Comparison of ENCODE assay signal across 9 mouse cellular contexts in the genomic region with DNA sequence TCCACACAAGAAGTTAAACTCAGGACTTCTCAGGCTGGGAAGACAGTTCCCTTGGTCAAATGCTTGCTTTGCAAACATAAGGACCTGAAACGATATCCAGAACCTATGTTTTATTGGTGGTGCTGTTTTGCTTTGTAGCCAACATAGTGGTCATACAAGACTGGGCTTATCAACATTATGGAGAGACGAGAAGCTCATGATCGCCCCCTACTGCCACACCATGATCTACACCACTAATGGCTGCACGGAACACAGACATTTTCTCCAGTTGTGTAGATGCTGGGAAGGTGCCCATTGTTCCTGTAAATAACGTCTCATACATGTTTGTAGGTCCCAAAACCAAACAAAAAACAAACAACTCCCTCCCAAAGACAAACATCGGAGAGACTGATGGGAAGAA. TPM values are rescaled to one million over a fixed set of nuclear protein-coding genes. Genes with fewer than 3 reads are reported as not detected.
DNase-seq lines count a peak whose midpoint lies in the region; ATAC-seq and TF ChIP-seq lines count a peak whose summit lies in the region.
"Had no signal": no experiment of that assay in that cellular context is flagged by ENCODE, and none has a peak within 500 bp of the region (broad histone marks: within the 10 kb centered on the region; RNA-seq: fewer than 3 reads in every experiment).

No protein-coding gene starts in this region.

- no peaks in the 10 kb centered on the region for H3K27me3 ChIP-seq in ES-Bruce4 (ENCODE audit: control insufficient read depth, insufficient read depth, low read length, poor library complexity, severe bottlenecking)
- no peaks in the 10 kb centered on the region for H3K27me3 ChIP-seq in hindbrain, embryonic 13.5 days
- H3K27me3 ChIP-seq: limb, embryonic 15.5 days had no signal

- H3K4me2 ChIP-seq in hindbrain, embryonic 13.5 days, result no peak overlapping the region
- H3K4me2 ChIP-seq: limb, embryonic 15.5 days had no signal

- ATAC-seq in hindbrain, embryonic 13.5 days (ENCODE audit: low FRiP score), result no peak

- peak; percentile 37 for TF ChIP-seq CTCF in ES-Bruce4 (IDR thresholded peaks at IDR 0.05; ENCODE audit: low read depth, low read length)
- TF ChIP-seq CTCF in bone marrow, adult 2 months (IDR thresholded peaks at IDR 0.05; ENCODE audit: control insufficient read depth, insufficient read depth, low read length), result peak; percentile 47; the same call in 1 of the 2 replicates

- TF ChIP-seq POLR2A in ES-Bruce4 (IDR thresholded peaks at IDR 0.05; ENCODE audit: insufficient read depth, low read length), result no peak
- TF ChIP-seq POLR2A in bone marrow, adult 2 months (IDR thresholded peaks at IDR 0.05; ENCODE audit: borderline replicate concordance, control insufficient read depth, low read depth, low read length), result no peak

- H3K9me3 ChIP-seq in ES-Bruce4 (replicated peaks; ENCODE audit: control insufficient read depth, insufficient read depth, low read length, poor library complexity, severe bottlenecking), result no peaks in the 10 kb centered on the region
- H3K9me3 ChIP-seq in hindbrain, embryonic 13.5 days, result no peaks in the 10 kb centered on the region
- H3K9me3 ChIP-seq: limb, embryonic 15.5 days had no signal

- H3K4me3 ChIP-seq in ES-Bruce4 (ENCODE audit: low read depth, low read length), result no peak overlapping the region
- H3K4me3 ChIP-seq in bone marrow, adult 2 months (replicated peaks; ENCODE audit: control insufficient read depth, low read depth, low read length), result no peak overlapping the region
- H3K4me3 ChIP-seq in hindbrain, embryonic 13.5 days, result no peak overlapping the region
- H3K4me3 ChIP-seq: limb, embryonic 15.5 days had no signal

- H3K27ac ChIP-seq in ES-Bruce4 (ENCODE audit: insufficient read depth, low read length), result no peak overlapping the region
- no peak overlapping the region for H3K27ac ChIP-seq in bone marrow, adult 2 months (ENCODE audit: control insufficient read depth, insufficient read depth, low read depth, low read length, poor library complexity)
- H3K27ac ChIP-seq in hindbrain, embryonic 13.5 days, result no peak overlapping the region
- H3K27ac ChIP-seq: limb, embryonic 15.5 days had no signal

- H3K36me3 ChIP-seq in ES-Bruce4 (ENCODE audit: control insufficient read depth, insufficient read depth, low read length, poor library complexity, severe bottlenecking), result no peaks in the 10 kb centered on the region
- no peaks in the 10 kb centered on the region for H3K36me3 ChIP-seq in hindbrain, embryonic 13.5 days
- H3K36me3 ChIP-seq: limb, embryonic 15.5 days had no signal

- H3K4me1 ChIP-seq in ES-Bruce4 (ENCODE audit: control insufficient read depth, insufficient read depth, low read length), result no peaks in the 10 kb centered on the region
- no peaks in the 10 kb centered on the region for H3K4me1 ChIP-seq in bone marrow, adult 2 months (ENCODE audit: control insufficient read depth, insufficient read depth, low read length)
- H3K4me1 ChIP-seq in hindbrain, embryonic 13.5 days (replicated peaks), result no peaks in the 10 kb centered on the region

- 43% methylated on average over 6 of the region's 6 CpGs for WGBS in bone marrow, adult 2 months
- WGBS in hindbrain, embryonic 13.5 days, result 69% methylated on average over 6 of the region's 6 CpGs

- DNase-seq in kidney, adult 8-10 months, result peak; percentile 22 to 39
- no peak for DNase-seq in kidney, postnatal 14 days
- DNase-seq in kidney, postnatal 10 days, result peak; percentile 51
- peak; percentile 19 to 30 for DNase-seq in thymus, postnatal 36 days
- no peak for DNase-seq in testis, postnatal 14 days (ENCODE audit: low spot score)

- H3K9ac ChIP-seq in ES-Bruce4 (ENCODE audit: low read depth, poor library complexity, severe bottlenecking), result no peak overlapping the region
- no peak overlapping the region for H3K9ac ChIP-seq in hindbrain, embryonic 13.5 days
- H3K9ac ChIP-seq: limb, embryonic 15.5 days had no signal

- no peak for TF ChIP-seq EP300 in ES-Bruce4 (IDR thresholded peaks at IDR 0.05; ENCODE audit: insufficient read depth, low read depth, low read length)

RNA-seq across cellular contexts. Expression of a gene that starts 23.0 kb away (rescaled TPM):
- polyA plus RNA-seq in ES-Bruce4 (2011; ENCODE audit: insufficient read depth, insufficient read length, low read depth, missing spikeins), result 0.85 and 1.6 TPM in 2 replicates
- polyA plus RNA-seq in bone marrow, adult 2 months (2011; ENCODE audit: insufficient read depth, insufficient read length, low replicate concordance, missing spikeins), result 2.0 and 3.3 TPM in 2 replicates
- 3.9 and 4.1 TPM in 2 replicates for polyA plus RNA-seq in hindbrain, embryonic 13.5 days (2015; fragmentation: Nextera tagmentation; extraction: Ambion mirVana)

RNA-seq across cellular contexts. Expression of a gene that starts 52.2 kb away (rescaled TPM):
- polyA plus RNA-seq in ES-Bruce4 (2011; ENCODE audit: insufficient read depth, insufficient read length, low read depth, missing spikeins), result 13.8 and 14.5 TPM in 2 replicates
- 20.4 and 22.5 TPM in 2 replicates for polyA plus RNA-seq in bone marrow, adult 2 months (2011; ENCODE audit: insufficient read depth, insufficient read length, low replicate concordance, missing spikeins)
- 110 and 113 TPM in 2 replicates for polyA plus RNA-seq in hindbrain, embryonic 13.5 days (2015; fragmentation: Nextera tagmentation; extraction: Ambion mirVana)

Comparison
In these comparisons a context has a peak if more than half of its experiments do, and no peak if none do; other contexts are left out.
1. DNase-seq: peak in kidney, adult 8-10 months (2 of 2), kidney, postnatal 10 days (single experiment) and thymus, postnatal 36 days (2 of 2); none in kidney, postnatal 14 days (single experiment) and testis, postnatal 14 days (single experiment).